12 mouse cellular contexts compared by ENCODE assay signal in the genomic region with DNA sequence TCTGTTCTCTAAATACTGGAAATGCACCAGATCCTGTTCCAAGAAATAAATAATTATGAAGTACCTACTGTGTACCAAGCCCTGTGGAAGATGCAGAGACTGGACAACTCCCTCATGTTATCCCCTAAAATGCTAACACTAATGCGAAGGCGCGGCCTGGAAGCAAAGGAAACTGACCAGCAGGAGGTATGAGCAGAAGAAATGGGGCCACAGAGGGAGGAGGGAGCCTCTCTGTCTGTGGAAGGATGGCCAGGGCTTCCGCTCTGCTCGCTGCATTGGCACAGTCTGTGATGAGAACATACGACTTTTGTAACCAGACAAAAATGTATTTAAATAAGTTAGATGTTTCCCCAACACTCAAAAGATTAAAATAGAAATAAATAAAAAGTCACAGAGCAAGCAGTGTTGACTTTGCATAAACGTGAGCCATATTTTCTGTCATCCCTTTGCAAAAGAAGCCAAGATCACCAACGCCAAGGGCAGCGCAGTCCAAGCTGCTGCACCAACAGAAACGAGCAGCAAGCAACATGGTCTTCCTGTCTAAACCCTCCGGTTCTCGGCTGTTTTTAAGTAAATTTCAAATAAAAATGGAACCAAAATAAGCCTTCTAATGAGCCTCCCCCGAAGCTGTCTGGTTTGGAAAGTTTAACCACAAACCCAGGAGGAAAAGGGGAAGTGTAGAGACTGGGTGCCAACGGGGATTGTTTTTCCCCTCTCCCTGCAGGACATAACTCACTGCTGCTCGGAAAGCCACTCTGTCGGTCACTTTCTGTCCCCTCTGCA. TPM values are rescaled to one million over a fixed set of nuclear protein-coding genes. Genes with fewer than 3 reads are reported as not detected.
DNase-seq lines count a peak whose midpoint lies in the region; ATAC-seq and TF ChIP-seq lines count a peak whose summit lies in the region.
"Had no signal": no experiment of that assay in that cellular context is flagged by ENCODE, and none has a peak within 500 bp of the region (broad histone marks: within the 10 kb centered on the region; RNA-seq: fewer than 3 reads in every experiment).

No protein-coding gene starts in this region.

- no peak for DNase-seq in lung, postnatal 36 days
- peak; percentile 13 for DNase-seq in cerebellum, adult 8-10 months
- DNase-seq in heart, postnatal 0 days (ENCODE audit: low spot score): no peak
- DNase-seq in midbrain, postnatal 0 days (ENCODE audit: low spot score): no peak
- DNase-seq in left cerebral cortex, adult 2 months (ENCODE audit: extremely low spot score in 1 of 2, low spot score in 2 of 2): no peak
- no peak for DNase-seq in right cerebral cortex, postnatal 25 days
- DNase-seq: adrenal gland, postnatal 14 days; midbrain, embryonic 14.5 days; thymus, adult 18-20 months had no signal

- H3K9me3 ChIP-seq in lung, embryonic 16.5 days (ENCODE audit: control insufficient read depth, low read length): no peaks in the 10 kb centered on the region
- H3K9me3 ChIP-seq in heart, postnatal 0 days (replicated peaks; ENCODE audit: control insufficient read depth, low read length): no peaks in the 10 kb centered on the region
- H3K9me3 ChIP-seq in midbrain, postnatal 0 days (ENCODE audit: low read length): no peaks in the 10 kb centered on the region

- TF ChIP-seq CTCF in heart, postnatal 0 days (IDR thresholded peaks at IDR 0.05; ENCODE audit: low read depth): no peak
- TF ChIP-seq CTCF in midbrain, postnatal 0 days (IDR thresholded peaks at IDR 0.05): no peak
- no peak; the same call in 1 of the 2 replicates for TF ChIP-seq CTCF in left cerebral cortex, adult 2 months (IDR thresholded peaks at IDR 0.05)

- peak; percentile 71 for ATAC-seq in lung, embryonic 16.5 days (ENCODE audit: low read depth)
- no peak for ATAC-seq in heart, postnatal 0 days (ENCODE audit: insufficient read depth, low read depth)
- ATAC-seq in monocyte, adult 5-6 weeks (replicated peaks; ENCODE audit: insufficient number of reproducible peaks, low FRiP score, low TSS enrichment, poor library complexity, severe bottlenecking): peak; percentile 59
- ATAC-seq in midbrain, postnatal 0 days (ENCODE audit: low FRiP score): no peak

- H3K36me3 ChIP-seq in lung, embryonic 16.5 days (ENCODE audit: control insufficient read depth, insufficient read depth, low read length): no peaks in the 10 kb centered on the region
- no peaks in the 10 kb centered on the region for H3K36me3 ChIP-seq in heart, postnatal 0 days (replicated peaks; ENCODE audit: control insufficient read depth, insufficient read depth, low read length)
- H3K36me3 ChIP-seq in midbrain, postnatal 0 days (ENCODE audit: insufficient read depth, low read length): no peaks in the 10 kb centered on the region

- intact Hi-C loops in left cerebral cortex, adult 2 months (cut with DNase I): no loop called here

- no peak overlapping the region for H3K9ac ChIP-seq in lung, embryonic 16.5 days (ENCODE audit: low read length)
- H3K9ac ChIP-seq in heart, postnatal 0 days (replicated peaks; ENCODE audit: low read depth, low read length): no peak overlapping the region
- H3K9ac ChIP-seq in midbrain, postnatal 0 days (replicated peaks; ENCODE audit: low read length, poor library complexity, severe bottlenecking): no peak overlapping the region

- WGBS in lung, embryonic 16.5 days: 43% methylated on average over 16 of the region's 16 CpGs
- WGBS in heart, postnatal 0 days: 57% methylated on average over 16 of the region's 16 CpGs
- 65% methylated on average over 16 of the region's 16 CpGs for WGBS in midbrain, postnatal 0 days

- peaks cover 38% of the 10 kb centered on the region for H3K4me1 ChIP-seq in lung, embryonic 16.5 days (replicated peaks; ENCODE audit: control insufficient read depth, insufficient read depth, low read length)
- peaks cover 52% of the 10 kb centered on the region for H3K4me1 ChIP-seq in heart, postnatal 0 days (ENCODE audit: control insufficient read depth, insufficient read depth)
- H3K4me1 ChIP-seq in midbrain, postnatal 0 days (ENCODE audit: insufficient read depth, low read length): no peaks in the 10 kb centered on the region

- no peak overlapping the region for H3K4me3 ChIP-seq in lung, embryonic 16.5 days (ENCODE audit: low read length)
- no peak overlapping the region for H3K4me3 ChIP-seq in heart, postnatal 0 days (ENCODE audit: low read depth, low read length)
- H3K4me3 ChIP-seq in midbrain, postnatal 0 days (ENCODE audit: low read depth, low read length): no peak overlapping the region
- H3K4me3 ChIP-seq in left cerebral cortex, adult 2 months: no peak overlapping the region

- no peaks in the 10 kb centered on the region for H3K27me3 ChIP-seq in lung, embryonic 16.5 days (ENCODE audit: control insufficient read depth, insufficient read depth, low read depth, low read length)
- no peaks in the 10 kb centered on the region for H3K27me3 ChIP-seq in heart, postnatal 0 days (ENCODE audit: control insufficient read depth, insufficient read depth, low read length)
- no peaks in the 10 kb centered on the region for H3K27me3 ChIP-seq in midbrain, postnatal 0 days (ENCODE audit: insufficient read depth, low read length)

- H3K27ac ChIP-seq in lung, embryonic 16.5 days (ENCODE audit: low read length): peak overlapping the region; percentile 40
- H3K27ac ChIP-seq in heart, postnatal 0 days (ENCODE audit: low read depth): peak overlapping the region; percentile 74
- H3K27ac ChIP-seq in midbrain, postnatal 0 days (ENCODE audit: low read depth, low read length): no peak overlapping the region
- no peak overlapping the region for H3K27ac ChIP-seq in left cerebral cortex, adult 2 months

- no peak for TF ChIP-seq EP300 in heart, postnatal 0 days (IDR thresholded peaks at IDR 0.05; ENCODE audit: low read depth)

- peak overlapping the region; percentile 28 for H3K4me2 ChIP-seq in lung, embryonic 16.5 days (ENCODE audit: low read depth, low read length)
- peak overlapping the region; percentile 14 for H3K4me2 ChIP-seq in heart, postnatal 0 days (ENCODE audit: low read depth, low read length)
- no peak overlapping the region for H3K4me2 ChIP-seq in midbrain, postnatal 0 days (ENCODE audit: low read depth, low read length, poor library complexity, severe bottlenecking)

RNA-seq across cellular contexts. Expression of gene Ggta1, which starts 18.9 kb away (rescaled TPM):
- polyA plus RNA-seq in lung, embryonic 16.5 days (2015; fragmentation: Nextera tagmentation; extraction: Ambion mirVana): 21.6 and 21.9 TPM in 2 replicates
- 14.8 and 37.1 TPM in 2 replicates for total RNA-seq in heart, postnatal 0 days (2014; rRNA removed; ENCODE audit: low replicate concordance)
- 16.0 and 16.4 TPM in 2 replicates for polyA plus RNA-seq in heart, postnatal 0 days (2015; fragmentation: Nextera tagmentation; extraction: Ambion mirVana)
- 133 to 163 TPM (median 146 TPM) in 3 replicates for total RNA-seq in monocyte, adult 5-6 weeks (2017)
- 5.1 and 5.4 TPM in 2 replicates for total RNA-seq in midbrain, postnatal 0 days (2014; rRNA removed)
- polyA plus RNA-seq in midbrain, postnatal 0 days (2015; fragmentation: Nextera tagmentation; extraction: Ambion mirVana): 3.8 and 3.9 TPM in 2 replicates
- total RNA-seq in left cerebral cortex, adult 2 months (2021): 1 to 10 TPM; 2.6 to 4.0 TPM

RNA-seq across cellular contexts. Expression of gene 4930402F06Rik, which starts 47.2 kb away (rescaled TPM):
- polyA plus RNA-seq in lung, embryonic 16.5 days (2015; fragmentation: Nextera tagmentation; extraction: Ambion mirVana): not detected in 2 replicates
- not detected in 2 replicates for total RNA-seq in heart, postnatal 0 days (2014; rRNA removed; ENCODE audit: low replicate concordance)
- not detected in 2 replicates for polyA plus RNA-seq in heart, postnatal 0 days (2015; fragmentation: Nextera tagmentation; extraction: Ambion mirVana)
- total RNA-seq in monocyte, adult 5-6 weeks (2017): not detected in 3 replicates
- not detected in 2 replicates for total RNA-seq in midbrain, postnatal 0 days (2014; rRNA removed)
- not detected in 2 replicates for polyA plus RNA-seq in midbrain, postnatal 0 days (2015; fragmentation: Nextera tagmentation; extraction: Ambion mirVana)
- total RNA-seq in left cerebral cortex, adult 2 months (2021): not detected
- total RNA-seq: adrenal gland, postnatal 14 days; heart, adult 18-20 months had no signal
- polyA plus RNA-seq: midbrain, embryonic 14.5 days had no signal

Comparison
In these comparisons a context has a peak if more than half of its experiments do, and no peak if none do; other contexts are left out.
1. ATAC-seq: peak in lung, embryonic 16.5 days (single experiment) and monocyte, adult 5-6 weeks (single experiment); none in heart, postnatal 0 days (single experiment) and midbrain, postnatal 0 days (single experiment).
2. H3K27ac ChIP-seq: peak in lung, embryonic 16.5 days (single experiment) and heart, postnatal 0 days (single experiment); none in midbrain, postnatal 0 days (single experiment) and left cerebral cortex, adult 2 months (single experiment).